Mouse (Mus musculus): ENCODE data around the gene Rai2.

GRCm38 (mm10) chrX:161721082-161721481, 4.2 kb downstream of the Rai2 start:
- TF ChIP-seq CTCF (IDR thresholded peaks at IDR 0.05; ENCODE audit: low read depth, low read length) (no peak), POLR2A (IDR thresholded peaks at IDR 0.05; ENCODE audit: borderline replicate concordance, low read depth, low read length) (no peak)

Measured in bone marrow macrophage, adult 2 months (primary cell).